Mouse (Mus musculus) brain, embryonic 18.5 days (tissue): ENCODE results near the gene Rimbp3.

ENCODE experiments used
- DNase-seq: peaks from one replicate; pipeline ENCODE4 v3.0.0-alpha.2; 2012; ENCODE audit warnings: low read depth, low spot score

Gene Rimbp3

DNA sequence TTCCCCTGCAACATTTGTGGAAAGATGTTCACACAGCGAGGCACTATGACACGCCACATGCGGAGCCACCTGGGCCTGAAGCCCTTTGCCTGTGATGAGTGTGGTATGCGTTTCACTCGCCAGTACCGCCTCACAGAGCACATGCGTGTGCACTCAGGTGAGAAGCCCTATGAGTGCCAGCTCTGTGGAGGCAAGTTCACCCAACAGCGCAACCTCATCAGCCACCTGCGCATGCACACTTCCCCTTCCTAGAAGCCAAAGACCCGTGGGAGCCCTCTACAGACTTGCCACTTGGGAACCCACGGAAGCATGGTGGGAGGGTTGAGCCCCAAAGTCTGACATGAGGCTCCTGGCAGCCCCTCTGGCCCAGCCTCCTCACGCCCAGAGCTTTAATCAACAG lies 50.5 kb downstream of the Rimbp3 start:
- DNase-seq, result no peak

GRCm38 (mm10) chr16:17261341-17261740 lies 52.9 kb downstream of the Rimbp3 start:
- no peak for DNase-seq
